Mouse (Mus musculus) forebrain, embryonic 16.5 days (tissue): ENCODE measurements around the gene Hdac4. TPM values are rescaled to one million over a fixed set of nuclear protein-coding genes. Genes with fewer than 3 reads are reported as not detected.

Experiments
- ATAC-seq: fragments of 200-750 bp; cut with Nextera tagmentation; 2 replicates; pipeline ENCODE4 v1.8.0; 2017; ENCODE audit warnings: mild to moderate bottlenecking, moderate library complexity
- H3K27ac ChIP-seq: fragments of 300-500 bp; sonication (generic); 2 replicates; pipeline ENCODE4 v1.5.1; 2014; ENCODE audit warnings: low read length, control low read depth
- H3K27me3 ChIP-seq: fragments of 300-500 bp; sonication (generic); replicated peaks from 2 replicates; pipeline ENCODE4 v1.6.1; 2014; ENCODE audit warnings: low read length; ENCODE audit not compliant: control insufficient read depth, insufficient read depth
- H3K36me3 ChIP-seq: fragments of 300-500 bp; sonication (generic); 2 replicates; pipeline ENCODE4 v1.6.1; 2014; ENCODE audit not compliant: control insufficient read depth, insufficient read depth
- H3K4me1 ChIP-seq: fragments of 300-500 bp; sonication (generic); replicated peaks from 2 replicates; pipeline ENCODE4 v1.6.1; 2014; ENCODE audit warnings: low read length; ENCODE audit not compliant: control insufficient read depth, insufficient read depth
- H3K4me2 ChIP-seq: fragments of 300-500 bp; sonication (generic); 2 replicates; pipeline ENCODE4 v1.6.1; 2014; ENCODE audit warnings: mild to moderate bottlenecking, low read length, control low read depth
- H3K4me3 ChIP-seq: fragments of 300-500 bp; sonication (generic); replicated peaks from 2 replicates; pipeline ENCODE4 v1.5.1; 2014; ENCODE audit warnings: mild to moderate bottlenecking, low read length, control low read depth
- H3K9ac ChIP-seq: fragments of 300-500 bp; sonication (generic); replicated peaks from 2 replicates; pipeline ENCODE4 v1.6.1; 2014; ENCODE audit warnings: low read depth, low read length, control low read depth
- H3K9me3 ChIP-seq: fragments of 300-500 bp; sonication (generic); 2 replicates; pipeline ENCODE4 v1.6.1; 2016; ENCODE audit warnings: low read length; ENCODE audit not compliant: control insufficient read depth
- WGBS: fragments of 180-500 bp; shearing (Covaris S2); extraction: QIAGEN DNeasy Blood & Tissue Kit; methylation state at CpG from one replicate; pipeline ENCODE4 v1.1.7; 2014; 5-methylcytosine and 5-hydroxymethylcytosine counted together
- polyA plus RNA-seq: library from polyadenylated mRNA; unstranded; fragments of >200 nt; fragmentation: Nextera tagmentation; extraction: Ambion mirVana; gene quantifications from 2 replicates; pipeline ENCODE4 v1.2.1, GENCODE M21; 2015

Gene Hdac4
- polyA plus RNA-seq, 1 experiment from 2014 or later = 31.3 TPM

GRCm38 (mm10) chr1:92179489-92180006 lies 16.0 kb downstream of the Hdac4 start:
- peak overlapping the region; percentile 56 for H3K4me2 ChIP-seq
- no peak for ATAC-seq
- H3K4me1 ChIP-seq = peaks cover 37% of the 10 kb centered on the region
- H3K27me3 ChIP-seq = no peaks in the 10 kb centered on the region
- H3K36me3 ChIP-seq = no peaks in the 10 kb centered on the region
- H3K9ac ChIP-seq = peak overlapping the region; percentile 80
- WGBS = under 1% methylated on average over 50 of the region's 61 CpGs
- peak overlapping the region; percentile 94 for H3K27ac ChIP-seq
- peak overlapping the region; percentile 90 for H3K4me3 ChIP-seq
- no peaks in the 10 kb centered on the region for H3K9me3 ChIP-seq

GRCm38 (mm10) chr1:92179070-92179469 lies 16.4 kb downstream of the Hdac4 start:
- 4% methylated on average over 11 of the region's 11 CpGs for WGBS
- Histone ChIP-seq H3K27me3 (no peaks in the 10 kb centered on the region), H3K36me3 (no peaks in the 10 kb centered on the region), H3K4me3 (peak overlapping the region; percentile 90), H3K27ac (peak overlapping the region; percentile 94; the same call in 1 of the 2 replicates), H3K9ac (peak overlapping the region; percentile 80), H3K4me1 (peaks cover 38% of the 10 kb centered on the region), H3K9me3 (no peaks in the 10 kb centered on the region), H3K4me2 (peak overlapping the region; percentile 56)
- no peak for ATAC-seq

- WGBS = 8% methylated on average over 10 of the region's 10 CpGs
- peak overlapping the region; percentile 56 for H3K4me2 ChIP-seq
- H3K9ac ChIP-seq = peak overlapping the region; percentile 52
- peak overlapping the region; percentile 90 for H3K4me3 ChIP-seq
- H3K36me3 ChIP-seq = no peaks in the 10 kb centered on the region
- H3K27ac ChIP-seq = peak overlapping the region; percentile 46; the same call in 1 of the 2 replicates
- no peaks in the 10 kb centered on the region for H3K27me3 ChIP-seq
- peaks cover 38% of the 10 kb centered on the region for H3K4me1 ChIP-seq
- no peak for ATAC-seq
- H3K9me3 ChIP-seq = no peaks in the 10 kb centered on the region
Measured at GRCm38 (mm10) chr1:92178021-92178895, 17.2 kb downstream of the Hdac4 start.

DNA sequence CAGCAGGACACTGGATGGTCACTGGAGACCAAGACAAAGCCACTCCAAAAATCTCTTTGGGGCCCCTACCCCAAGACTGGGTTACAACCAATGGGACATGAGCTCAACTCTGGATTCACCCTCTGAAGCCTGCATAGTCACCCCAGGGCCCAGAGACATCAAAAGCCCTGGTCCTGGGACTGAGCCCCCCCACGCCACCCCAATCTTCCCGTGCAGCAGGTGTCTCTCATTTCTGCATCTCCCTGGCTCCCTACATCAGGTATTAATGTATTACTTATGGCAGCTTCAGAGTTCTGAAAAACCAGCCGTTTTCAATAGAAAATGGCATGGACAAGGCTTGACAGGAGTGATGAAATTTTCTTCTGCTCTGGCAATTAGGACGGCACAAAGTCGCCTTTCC lies 17.9 kb downstream of the Hdac4 start:
- Histone ChIP-seq H3K9me3 (no peaks in the 10 kb centered on the region), H3K27ac (no peak overlapping the region), H3K4me2 (peak overlapping the region; percentile 56), H3K4me1 (peaks cover 38% of the 10 kb centered on the region), H3K4me3 (peak overlapping the region; percentile 90; the same call in 1 of the 2 replicates), H3K9ac (peak overlapping the region; percentile 52), H3K27me3 (no peaks in the 10 kb centered on the region), H3K36me3 (no peaks in the 10 kb centered on the region)
- WGBS = 21% methylated on average over 5 of the region's 5 CpGs
- no peak for ATAC-seq

DNA sequence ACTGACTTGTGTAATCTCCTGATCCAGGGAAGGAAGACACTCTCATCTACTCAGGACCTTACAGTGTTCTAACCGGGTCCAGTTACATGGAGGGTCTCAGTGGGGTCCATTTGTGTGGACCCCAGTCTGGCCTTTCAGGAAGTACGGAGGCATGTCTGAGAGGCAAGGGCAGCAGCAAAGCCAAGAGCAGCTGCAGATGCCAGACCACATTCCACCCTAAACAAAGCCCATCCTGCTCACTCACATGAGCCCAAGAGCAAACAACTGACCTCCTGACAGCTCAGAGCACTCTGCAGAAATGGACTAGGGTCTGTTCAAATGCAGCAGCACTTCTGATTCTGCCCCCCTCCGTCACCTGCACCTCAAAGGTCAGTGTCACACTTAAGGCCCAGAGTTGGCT lies 18.3 kb downstream of the Hdac4 start:
- Histone ChIP-seq H3K9me3 (no peaks in the 10 kb centered on the region), H3K27me3 (no peaks in the 10 kb centered on the region), H3K4me2 (peak overlapping the region; percentile 56), H3K36me3 (no peaks in the 10 kb centered on the region), H3K9ac (peak overlapping the region; percentile 52; the same call in 1 of the 2 replicates), H3K4me1 (peaks cover 38% of the 10 kb centered on the region), H3K27ac (no peak overlapping the region), H3K4me3 (no peak overlapping the region)
- 64% methylated on average over 3 of the region's 3 CpGs for WGBS
- no peak for ATAC-seq

GRCm38 (mm10) chr1:92175266-92175665 lies 20.2 kb downstream of the Hdac4 start:
- ATAC-seq = no peak
- Histone ChIP-seq H3K4me2 (no peak overlapping the region), H3K27me3 (no peaks in the 10 kb centered on the region), H3K9ac (no peak overlapping the region), H3K27ac (no peak overlapping the region), H3K36me3 (no peaks in the 10 kb centered on the region), H3K4me3 (no peak overlapping the region), H3K9me3 (no peaks in the 10 kb centered on the region), H3K4me1 (peaks cover 33% of the 10 kb centered on the region)
- WGBS = 92% methylated on average over 6 of the region's 6 CpGs

GRCm38 (mm10) chr1:92174898-92175255 lies 20.6 kb downstream of the Hdac4 start:
- 86% methylated on average over 5 of the region's 5 CpGs for WGBS
- peaks cover 33% of the 10 kb centered on the region for H3K4me1 ChIP-seq

DNA sequence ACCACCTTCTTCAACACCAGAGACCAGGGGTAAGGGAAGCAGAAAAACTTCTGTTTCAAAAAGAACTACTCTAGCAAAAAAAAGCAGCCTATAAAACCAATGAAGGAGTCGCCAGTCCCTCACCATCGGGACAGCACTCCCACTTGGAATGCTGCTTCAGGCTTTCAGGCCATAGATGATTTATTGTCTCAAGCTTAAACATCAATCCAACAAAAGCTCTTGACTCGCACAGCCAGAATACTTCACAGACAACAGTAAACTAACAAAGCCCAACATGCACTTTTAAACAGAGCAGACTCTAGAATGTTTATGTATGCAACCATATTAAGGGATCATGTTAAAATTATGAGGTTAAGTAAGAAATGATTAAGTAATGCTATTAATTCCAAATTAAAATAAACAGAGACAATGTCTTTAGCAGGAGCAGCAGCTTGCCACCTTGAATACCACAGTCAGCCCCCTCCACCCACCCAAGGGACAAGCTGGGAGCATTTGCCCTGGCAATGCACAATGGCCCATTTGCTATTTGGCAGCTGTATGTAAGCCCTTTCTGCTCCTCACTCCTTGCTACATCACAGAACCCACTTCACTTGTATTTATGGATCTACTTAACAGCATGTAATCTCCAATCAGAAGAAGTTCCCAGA lies 21.1 kb downstream of the Hdac4 start:
- Histone ChIP-seq H3K27me3 (no peaks in the 10 kb centered on the region), H3K9ac (no peak overlapping the region), H3K4me3 (no peak overlapping the region), H3K4me2 (no peak overlapping the region), H3K9me3 (no peaks in the 10 kb centered on the region), H3K36me3 (no peaks in the 10 kb centered on the region), H3K27ac (no peak overlapping the region), H3K4me1 (peaks cover 33% of the 10 kb centered on the region)
- WGBS = 42% methylated on average over 3 of the region's 3 CpGs
- ATAC-seq = no peak

More at GRCm38 (mm10) chr1:92174898-92175255, 20.6 kb downstream of the Hdac4 start:
- no peaks in the 10 kb centered on the region for H3K36me3 ChIP-seq
- H3K9me3 ChIP-seq = no peaks in the 10 kb centered on the region
- no peak overlapping the region for H3K27ac ChIP-seq
- H3K27me3 ChIP-seq = no peaks in the 10 kb centered on the region
- ATAC-seq = no peak
- H3K9ac ChIP-seq = no peak overlapping the region
- no peak overlapping the region for H3K4me2 ChIP-seq
- no peak overlapping the region for H3K4me3 ChIP-seq

DNA sequence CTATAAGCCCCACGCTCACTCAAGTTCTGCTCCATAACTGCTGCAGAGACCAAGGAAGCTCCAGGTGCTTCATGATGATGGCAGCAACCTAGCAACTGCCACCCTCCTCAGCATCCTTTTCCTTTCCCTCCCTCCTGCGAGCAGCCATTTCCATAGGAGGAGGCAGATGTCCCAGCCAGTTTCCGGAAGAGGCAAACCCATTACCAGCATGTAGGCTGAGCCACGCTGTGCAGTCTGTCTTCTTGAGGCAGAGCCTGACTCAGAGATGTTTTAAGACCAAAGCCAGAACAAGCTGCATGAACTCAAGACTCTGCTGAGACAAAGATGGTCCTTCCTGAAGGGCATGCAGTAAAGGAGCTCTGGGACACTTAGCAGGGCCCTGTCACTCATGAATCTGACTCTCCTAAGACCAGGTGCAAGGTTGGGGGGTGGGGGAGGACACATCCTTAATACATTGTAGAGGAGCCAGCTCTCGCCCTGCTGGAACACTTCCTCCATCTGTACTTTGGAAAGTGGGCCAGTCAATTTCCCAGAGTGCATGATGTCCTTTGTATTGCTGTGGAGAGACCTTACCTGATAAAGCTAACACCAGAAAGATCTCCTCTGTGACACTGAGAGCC lies 24.8 kb downstream of the Hdac4 start:
- Histone ChIP-seq H3K4me2 (no peak overlapping the region), H3K9ac (no peak overlapping the region), H3K27ac (no peak overlapping the region), H3K36me3 (no peaks in the 10 kb centered on the region), H3K4me1 (peaks cover 10% of the 10 kb centered on the region; the same call in 1 of the 2 replicates), H3K27me3 (no peaks in the 10 kb centered on the region), H3K4me3 (no peak overlapping the region), H3K9me3 (no peaks in the 10 kb centered on the region)
- 82% methylated on average over 5 of the region's 5 CpGs for WGBS
- no peak for ATAC-seq
